Mouse (Mus musculus) liver, embryonic 11.5 days (tissue): ENCODE measurements around the gene Snx21. TPM values are rescaled to one million over a fixed set of nuclear protein-coding genes. Genes with fewer than 3 reads are reported as not detected.

Source experiments
- ATAC-seq: fragments of 200-750 bp; cut with Nextera tagmentation; replicated peaks from 2 replicates; pipeline ENCODE4 v1.8.0; 2017; ENCODE audit warnings: moderate number of reproducible peaks, mild to moderate bottlenecking, moderate TSS enrichment, moderate library complexity; ENCODE audit not compliant: low FRiP score
- DNase-seq: peaks from one replicate; pipeline ENCODE4 v3.0.0-alpha.2; 2017; ENCODE audit warnings: low spot score
- H3K27ac ChIP-seq: fragments of 300-500 bp; sonication (generic); 2 replicates; pipeline ENCODE4 v1.5.1; 2014; ENCODE audit warnings: mild to moderate bottlenecking, low read depth, low read length, control low read depth
- H3K27me3 ChIP-seq: fragments of 300-500 bp; sonication (generic); replicated peaks from 2 replicates; pipeline ENCODE4 v1.6.1; 2014; ENCODE audit warnings: low read length, mixed read lengths; ENCODE audit not compliant: control insufficient read depth, insufficient read depth
- H3K36me3 ChIP-seq: fragments of 300-500 bp; sonication (generic); 2 replicates; pipeline ENCODE4 v1.6.1; 2014; ENCODE audit warnings: mild to moderate bottlenecking, low read length, moderate library complexity, mixed read lengths; ENCODE audit not compliant: control insufficient read depth, insufficient read depth
- H3K4me1 ChIP-seq: fragments of 300-500 bp; sonication (generic); replicated peaks from 2 replicates; pipeline ENCODE4 v1.6.1; 2014; ENCODE audit warnings: low read length, mixed read lengths; ENCODE audit not compliant: control insufficient read depth, insufficient read depth
- H3K4me2 ChIP-seq: fragments of 300-500 bp; sonication (generic); 2 replicates; pipeline ENCODE4 v1.6.1; 2014; ENCODE audit warnings: mild to moderate bottlenecking, control low read depth, moderate library complexity
- H3K4me3 ChIP-seq: fragments of 300-500 bp; sonication (generic); 2 replicates; pipeline ENCODE4 v1.5.1; 2014; ENCODE audit warnings: low read depth, low read length, control low read depth
- H3K9ac ChIP-seq: fragments of 300-500 bp; sonication (generic); 2 replicates; pipeline ENCODE4 v1.6.1; 2014; ENCODE audit warnings: low read depth, low read length, control low read depth
- H3K9me3 ChIP-seq: fragments of 300-500 bp; sonication (generic); 2 replicates; pipeline ENCODE4 v1.6.1; 2016; ENCODE audit warnings: low read length, inconsistent platforms, mixed read lengths; ENCODE audit not compliant: control insufficient read depth
- WGBS: fragments of 180-500 bp; shearing (Covaris S2); extraction: QIAGEN DNeasy Blood & Tissue Kit; methylation state at CpG from one replicate; pipeline ENCODE4 v1.1.7; 2014; 5-methylcytosine and 5-hydroxymethylcytosine counted together
- polyA plus RNA-seq: library from polyadenylated mRNA; unstranded; fragments of >200 nt; fragmentation: Nextera tagmentation; extraction: Ambion mirVana; gene quantifications from 2 replicates; pipeline ENCODE4 v1.2.1, GENCODE M21; 2014

Gene Snx21
- polyA plus RNA-seq, 1 experiment from 2014 or later = 8.3 TPM

DNA sequence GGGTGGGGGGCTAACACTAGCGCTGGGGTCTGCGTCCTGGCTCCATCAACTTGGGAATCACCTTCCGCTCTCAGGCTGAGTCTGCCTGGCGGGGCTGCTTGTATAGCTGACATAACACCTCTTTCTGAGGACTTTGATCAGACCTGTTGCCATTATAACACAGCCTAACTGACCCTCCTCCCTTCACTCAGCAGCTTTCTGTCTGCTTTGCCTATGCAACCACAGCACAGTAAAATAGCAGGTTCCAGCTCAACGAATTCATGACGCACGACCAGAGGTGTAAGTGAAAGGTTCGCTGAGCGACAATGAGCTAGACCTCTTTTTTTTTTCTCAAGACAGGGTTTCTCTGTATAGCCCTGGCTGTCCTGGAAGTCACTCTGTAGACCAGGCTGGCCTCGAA, 45.4 kb downstream of the Snx21 start:
- H3K4me1 ChIP-seq = peaks cover 12% of the 10 kb centered on the region
- H3K27me3 ChIP-seq = no peaks in the 10 kb centered on the region
- H3K27ac ChIP-seq = no peak overlapping the region
- no peak for ATAC-seq
- no peak overlapping the region for H3K9ac ChIP-seq
- no peak for DNase-seq
- WGBS = 84% methylated on average over 10 of the region's 10 CpGs
- H3K36me3 ChIP-seq = peaks cover 7% of the 10 kb centered on the region
- no peak overlapping the region for H3K4me2 ChIP-seq
- no peak overlapping the region for H3K4me3 ChIP-seq
- H3K9me3 ChIP-seq = no peaks in the 10 kb centered on the region

GRCm38 (mm10) chr2:164832032-164832747, 46.6 kb downstream of the Snx21 start:
- H3K9ac ChIP-seq = peak overlapping the region; percentile 87
- 66% methylated on average over 16 of the region's 16 CpGs for WGBS
- peak overlapping the region; percentile 79 for H3K27ac ChIP-seq

DNA sequence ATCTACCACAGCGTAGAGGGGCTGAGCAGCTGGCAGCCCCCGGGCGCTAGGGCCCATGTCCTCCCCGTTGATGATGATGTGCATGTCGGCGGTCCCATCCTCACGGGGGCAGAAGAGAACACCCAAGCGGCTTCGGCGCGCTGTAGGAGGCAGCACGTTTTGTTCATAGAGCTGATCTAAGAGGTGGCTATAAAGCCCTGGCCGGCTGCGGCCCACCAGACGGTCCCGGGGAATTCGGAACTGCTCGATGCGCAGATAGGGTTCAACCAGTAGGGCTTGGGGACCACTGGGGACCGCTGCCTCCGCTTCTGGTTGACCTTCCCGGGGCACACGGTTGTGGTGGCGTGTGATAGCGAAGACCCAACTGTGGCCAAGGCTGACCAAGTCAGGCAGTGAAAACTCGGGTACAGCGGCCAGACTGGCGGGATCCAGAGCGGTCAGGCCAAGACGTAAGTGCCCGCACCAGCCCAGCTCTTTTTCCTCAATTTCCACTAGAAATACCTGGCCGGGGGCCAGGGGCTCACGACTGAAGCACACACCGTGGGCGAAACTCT, 47.2 kb downstream of the Snx21 start, which contains the start of gene Ctsa:
TSS of gene Ctsa (plus strand) at position 126 of the 554 bp plus-strand sequence.
- Histone ChIP-seq H3K9ac (peak within 1 kb of the TSS; percentile 87), H3K27me3 (no peaks in the 10 kb centered on the region), H3K4me3 (peak within 1 kb of the TSS; percentile 77), H3K36me3 (peaks cover 3% of the 10 kb centered on the region; the same call in 1 of the 2 replicates), H3K9me3 (no peaks in the 10 kb centered on the region), H3K4me1 (peaks cover 10% of the 10 kb centered on the region), H3K27ac (peak within 1 kb of the TSS; percentile 79), H3K4me2 (peak within 1 kb of the TSS; percentile 100)
- peak; percentile 79 for DNase-seq
- WGBS = 1% methylated on average over 35 of the region's 35 CpGs
- ATAC-seq = peak; percentile 84

More at GRCm38 (mm10) chr2:164832032-164832747, 46.6 kb downstream of the Snx21 start:
- peaks cover 12% of the 10 kb centered on the region for H3K4me1 ChIP-seq
- no peak for DNase-seq
- ATAC-seq = no peak; the same call in 1 of the 2 replicates
- peaks cover 3% of the 10 kb centered on the region for H3K36me3 ChIP-seq
- H3K4me3 ChIP-seq = peak overlapping the region; percentile 77
- H3K27me3 ChIP-seq = no peaks in the 10 kb centered on the region
- no peaks in the 10 kb centered on the region for H3K9me3 ChIP-seq
- peak overlapping the region; percentile 100 for H3K4me2 ChIP-seq

DNA sequence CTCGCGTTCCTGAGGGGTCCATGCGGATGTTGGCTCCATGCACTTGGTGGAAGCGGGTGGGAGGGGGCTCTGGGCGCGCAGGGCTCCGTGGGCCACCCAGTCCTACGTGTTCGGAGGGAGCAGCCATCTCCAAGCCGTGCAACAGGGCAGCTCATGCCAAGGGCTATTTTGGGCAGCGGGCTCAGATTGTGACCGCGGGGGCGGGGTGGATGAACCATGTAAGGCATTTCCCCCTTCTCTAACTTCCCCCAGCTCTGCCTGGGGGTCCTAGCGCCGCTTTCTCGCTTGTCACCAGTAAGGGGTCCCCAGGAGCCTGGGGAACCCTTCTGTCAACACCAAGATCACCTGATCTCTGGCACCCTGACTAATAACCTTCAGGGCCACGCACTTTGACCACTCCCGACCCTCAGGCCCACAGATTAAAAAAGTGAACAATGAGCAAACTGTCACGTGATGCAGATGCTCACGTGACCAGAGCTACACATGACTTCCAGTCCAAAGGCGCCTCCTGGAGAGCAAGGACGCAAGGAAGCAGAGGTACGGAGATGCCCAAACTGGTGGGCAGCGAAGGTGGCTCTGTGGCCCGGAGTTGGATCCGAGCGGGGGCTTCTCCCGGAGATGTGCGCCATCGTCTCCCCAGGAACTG, 47.8 kb downstream of the Snx21 start, which contains the start of gene Neurl2:
TSS of gene Neurl2 (minus strand) at position 143 of the 646 bp plus-strand sequence.
- ATAC-seq (peak; percentile 56), DNase-seq (peak; percentile 90)
- peak within 1 kb of the TSS; percentile 87 for H3K9ac ChIP-seq
- H3K27me3 ChIP-seq = no peaks in the 10 kb centered on the region
- H3K4me2 ChIP-seq = peak within 1 kb of the TSS; percentile 100
- peaks cover 10% of the 10 kb centered on the region for H3K4me1 ChIP-seq
- peaks cover 3% of the 10 kb centered on the region; the same call in 1 of the 2 replicates for H3K36me3 ChIP-seq
- H3K4me3 ChIP-seq = peak within 1 kb of the TSS; percentile 77
- WGBS = 1% methylated on average over 31 of the region's 31 CpGs
- H3K9me3 ChIP-seq = no peaks in the 10 kb centered on the region
- peak within 1 kb of the TSS; percentile 79 for H3K27ac ChIP-seq

DNA sequence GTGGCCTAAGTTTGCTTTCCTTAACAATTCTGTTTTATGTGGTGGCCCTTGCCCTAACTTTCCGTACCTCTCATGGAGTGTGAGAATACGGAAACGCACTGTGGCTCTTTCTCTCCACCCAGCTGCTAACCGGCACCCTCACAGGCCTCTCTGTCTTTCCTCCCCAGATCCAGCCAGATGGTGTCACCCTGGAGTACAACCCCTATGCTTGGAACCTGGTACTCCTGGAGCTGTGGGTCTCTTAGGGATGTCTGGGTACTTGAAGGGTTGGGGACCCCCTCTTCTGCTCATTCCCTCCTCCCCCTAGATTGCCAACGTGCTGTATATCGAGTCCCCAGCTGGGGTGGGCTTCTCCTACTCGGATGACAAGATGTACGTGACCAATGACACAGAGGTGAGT, 48.9 kb downstream of the Snx21 start:
- no peak for DNase-seq
- Histone ChIP-seq H3K4me2 (peak overlapping the region; percentile 100), H3K27ac (0 out of 2 replicates have a peak overlapping the region, but pooled peaks have one; percentile 79), H3K4me3 (peak overlapping the region; percentile 77), H3K9me3 (no peaks in the 10 kb centered on the region), H3K36me3 (peaks cover 11% of the 10 kb centered on the region; the same call in 1 of the 2 replicates), H3K27me3 (no peaks in the 10 kb centered on the region), H3K4me1 (peaks cover 10% of the 10 kb centered on the region), H3K9ac (peak overlapping the region; percentile 87)
- WGBS = 40% methylated on average over 8 of the region's 8 CpGs
- no peak for ATAC-seq

DNA sequence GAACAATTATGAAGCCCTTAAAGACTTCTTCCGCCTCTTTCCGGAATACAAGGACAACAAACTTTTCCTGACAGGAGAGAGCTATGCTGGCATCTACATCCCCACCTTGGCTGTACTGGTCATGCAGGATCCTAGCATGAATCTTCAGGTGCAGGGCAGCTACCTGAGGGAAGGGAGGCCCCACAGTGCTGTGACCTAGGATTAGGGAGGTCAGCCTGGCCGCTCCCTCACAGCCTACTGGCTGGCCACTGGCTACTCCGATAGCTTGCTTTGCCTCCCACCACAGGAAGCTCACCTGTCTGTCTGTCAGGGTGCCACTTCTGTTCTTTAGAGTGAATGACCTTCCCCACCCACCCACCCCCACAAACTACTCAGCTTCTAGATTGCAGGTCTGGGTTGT, 49.5 kb downstream of the Snx21 start:
- DNase-seq (no peak), ATAC-seq (no peak)
- peaks cover 15% of the 10 kb centered on the region; the same call in 1 of the 2 replicates for H3K36me3 ChIP-seq
- no peaks in the 10 kb centered on the region for H3K27me3 ChIP-seq
- 95% methylated on average over 4 of the region's 4 CpGs for WGBS
- no peak overlapping the region for H3K27ac ChIP-seq
- H3K9me3 ChIP-seq = no peaks in the 10 kb centered on the region
- peak overlapping the region; percentile 77; the same call in 1 of the 2 replicates for H3K4me3 ChIP-seq
- H3K9ac ChIP-seq = no peak overlapping the region
- H3K4me2 ChIP-seq = peak overlapping the region; percentile 100
- H3K4me1 ChIP-seq = peaks cover 10% of the 10 kb centered on the region

Other genes with a start within 250 kb of the Snx21 start
- gene Wfdc2, start 223.4 kb upstream of the Snx21 start, polyA plus RNA-seq = 8.2 and 9.1 TPM in 2 replicates
- not detected in 2 replicates for gene Spint3, start 212.4 kb upstream of the Snx21 start, polyA plus RNA-seq
- gene Wfdc6a, start 200.4 kb upstream of the Snx21 start, polyA plus RNA-seq = not detected in 2 replicates
- not detected in 2 replicates for gene Eppin, start 192.2 kb upstream of the Snx21 start, polyA plus RNA-seq
- gene Wfdc6b, start 172.3 kb upstream of the Snx21 start, polyA plus RNA-seq = not detected in 2 replicates
- gene Wfdc8, start 172.2 kb upstream of the Snx21 start, polyA plus RNA-seq = not detected in 2 replicates
- gene Wfdc16, start 147.0 kb upstream of the Snx21 start, polyA plus RNA-seq = not detected in 2 replicates
- not detected in 2 replicates for gene Wfdc10, start 129.8 kb upstream of the Snx21 start, polyA plus RNA-seq
- gene Wfdc9, start 129.2 kb upstream of the Snx21 start, polyA plus RNA-seq = not detected in 2 replicates
- gene Wfdc11, start 111.7 kb upstream of the Snx21 start, polyA plus RNA-seq = not detected in 2 replicates
- gene Wfdc13, start 100.7 kb upstream of the Snx21 start, polyA plus RNA-seq = not detected in 2 replicates
- not detected in 2 replicates for gene Spint4, start 87.3 kb upstream of the Snx21 start, polyA plus RNA-seq
- not detected in 2 replicates for gene Spint5, start 70.5 kb upstream of the Snx21 start, polyA plus RNA-seq
- 0.18 and 0.38 TPM in 2 replicates for gene Wfdc3, start 39.9 kb upstream of the Snx21 start, polyA plus RNA-seq
- gene Dnttip1, start 39.8 kb upstream of the Snx21 start, polyA plus RNA-seq = 50.3 and 50.5 TPM in 2 replicates
- 482 and 522 TPM in 2 replicates for gene Ube2c, start 15.9 kb upstream of the Snx21 start, polyA plus RNA-seq
- 0.47 and 1.1 TPM in 2 replicates for gene Tnnc2, start 5.9 kb upstream of the Snx21 start, polyA plus RNA-seq
- gene Acot8, start 19.1 kb downstream of the Snx21 start, polyA plus RNA-seq = 23.2 and 23.6 TPM in 2 replicates
- gene Zswim3, start 19.3 kb downstream of the Snx21 start, polyA plus RNA-seq = 7.3 and 8.7 TPM in 2 replicates
- 13.7 and 15.6 TPM in 2 replicates for gene Zswim1, start 36.9 kb downstream of the Snx21 start, polyA plus RNA-seq
- not detected in 2 replicates for gene Spata25, start 42.7 kb downstream of the Snx21 start, polyA plus RNA-seq
- 97.2 and 103 TPM in 2 replicates for gene Ctsa, start 47.0 kb downstream of the Snx21 start, polyA plus RNA-seq
- gene Neurl2, start 47.6 kb downstream of the Snx21 start, polyA plus RNA-seq = 3.9 and 4.9 TPM in 2 replicates
- gene Pltp, start 71.9 kb downstream of the Snx21 start, polyA plus RNA-seq = 9.9 and 10.7 TPM in 2 replicates
- gene Pcif1, start 93.5 kb downstream of the Snx21 start, polyA plus RNA-seq = 63.9 and 67.5 TPM in 2 replicates
- gene Zfp335, start 125.9 kb downstream of the Snx21 start, polyA plus RNA-seq = 15.0 TPM in 2 replicates
- gene Mmp9, start 155.0 kb downstream of the Snx21 start, polyA plus RNA-seq = 0.66 and 1.9 TPM in 2 replicates
- gene Slc12a5, start 175.0 kb downstream of the Snx21 start, polyA plus RNA-seq = 0.55 and 0.70 TPM in 2 replicates
- 45.0 and 45.9 TPM in 2 replicates for gene Ncoa5, start 249.0 kb downstream of the Snx21 start, polyA plus RNA-seq